Mouse (Mus musculus) stomach, embryonic 14.5 days (tissue): ENCODE measurements at regions not wholly inside any gene's neighbourhood (a gene's known extent, or its start where the extent isn't known, plus 50 kb on each side); places are given as distances from the start of the nearest gene placed in this dataset.

Experiments used
- ATAC-seq: fragments of 200-750 bp; cut with Nextera tagmentation; 2 replicates; pipeline ENCODE4 v1.8.0; 2017; ENCODE audit warnings: low read depth, moderate TSS enrichment; ENCODE audit not compliant: insufficient number of reproducible peaks, insufficient read depth, low FRiP score
- H3K27ac ChIP-seq: fragments of 300-500 bp; sonication (generic); 2 replicates; pipeline ENCODE4 v1.5.1; 2014; ENCODE audit warnings: mild to moderate bottlenecking, low read length, moderate library complexity, mixed read lengths
- H3K27me3 ChIP-seq: fragments of 300-500 bp; sonication (generic); 2 replicates; pipeline ENCODE4 v1.6.1; 2014; ENCODE audit warnings: low read length, control low read depth, mixed read lengths; ENCODE audit not compliant: control insufficient read depth, insufficient read depth
- H3K36me3 ChIP-seq: fragments of 300-500 bp; sonication (generic); 2 replicates; pipeline ENCODE4 v1.6.1; 2014; ENCODE audit warnings: mild to moderate bottlenecking, control low read depth, low read length, moderate library complexity, mixed read lengths; ENCODE audit not compliant: control insufficient read depth, insufficient read depth
- H3K4me1 ChIP-seq: fragments of 300-500 bp; sonication (generic); 2 replicates; pipeline ENCODE4 v1.6.1; 2014; ENCODE audit warnings: low read length, control low read depth, mixed read lengths; ENCODE audit not compliant: control insufficient read depth, insufficient read depth
- H3K4me2 ChIP-seq: fragments of 300-500 bp; sonication (generic); replicated peaks from 2 replicates; pipeline ENCODE4 v1.6.1; 2014; ENCODE audit warnings: low read depth, low read length, control low read depth
- H3K4me3 ChIP-seq: fragments of 300-500 bp; sonication (generic); 2 replicates; pipeline ENCODE4 v1.5.1; 2014; ENCODE audit warnings: low read depth, low read length, control low read depth
- H3K9ac ChIP-seq: fragments of 300-500 bp; sonication (generic); replicated peaks from 2 replicates; pipeline ENCODE4 v1.6.1; 2014; ENCODE audit warnings: low read depth, mild to moderate bottlenecking, control low read depth, low read length, moderate library complexity, mixed read lengths
- H3K9me3 ChIP-seq: fragments of 300-500 bp; sonication (generic); 2 replicates; pipeline ENCODE4 v1.6.1; 2016; ENCODE audit warnings: low read depth, low read length, control low read depth; ENCODE audit not compliant: control insufficient read depth
- WGBS: fragments of 180-500 bp; shearing (Covaris S2); extraction: QIAGEN DNeasy Blood & Tissue Kit; methylation state at CpG from one replicate; pipeline ENCODE4 v1.1.7; 2014; 5-methylcytosine and 5-hydroxymethylcytosine counted together

- no peak overlapping the region for H3K9ac ChIP-seq
- no peaks in the 10 kb centered on the region for H3K36me3 ChIP-seq
- H3K4me2 ChIP-seq = no peak overlapping the region
- H3K9me3 ChIP-seq = no peaks in the 10 kb centered on the region
- no peak overlapping the region for H3K27ac ChIP-seq
- no peaks in the 10 kb centered on the region for H3K4me1 ChIP-seq
- H3K27me3 ChIP-seq = no peaks in the 10 kb centered on the region
- H3K4me3 ChIP-seq = no peak overlapping the region
- no peak for ATAC-seq
Observed at GRCm38 (mm10) chr3:21149618-21150017, 782.6 kb upstream of the Agtr1b start.

- H3K27me3 ChIP-seq = no peaks in the 10 kb centered on the region
- no peaks in the 10 kb centered on the region for H3K9me3 ChIP-seq
- 94% methylated on average over 1 of the region's 1 CpGs for WGBS
- H3K9ac ChIP-seq = no peak overlapping the region
- H3K4me1 ChIP-seq = no peaks in the 10 kb centered on the region
- ATAC-seq = no peak
- H3K4me3 ChIP-seq = no peak overlapping the region
- no peaks in the 10 kb centered on the region for H3K36me3 ChIP-seq
- H3K4me2 ChIP-seq = no peak overlapping the region
- H3K27ac ChIP-seq = no peak overlapping the region
Observed at GRCm38 (mm10) chr3:21128821-21129504, 762.0 kb upstream of the Agtr1b start.

GRCm38 (mm10) chr3:21126191-21126590 is 759.2 kb upstream of the Agtr1b start:
- no peak for ATAC-seq
- Histone ChIP-seq H3K27me3 (no peaks in the 10 kb centered on the region), H3K4me1 (no peaks in the 10 kb centered on the region), H3K27ac (no peak overlapping the region), H3K36me3 (no peaks in the 10 kb centered on the region), H3K9ac (no peak overlapping the region), H3K4me3 (no peak overlapping the region), H3K9me3 (no peaks in the 10 kb centered on the region), H3K4me2 (no peak overlapping the region)

- no peak overlapping the region for H3K9ac ChIP-seq
- ATAC-seq = no peak
- WGBS = 59% methylated on average over 1 of the region's 1 CpGs
Observed at GRCm38 (mm10) chr3:21118164-21118902, 751.4 kb upstream of the Agtr1b start.

GRCm38 (mm10) chr3:21111735-21112518 is 745.0 kb upstream of the Agtr1b start:
- H3K4me1 ChIP-seq = no peaks in the 10 kb centered on the region
- no peak overlapping the region for H3K4me3 ChIP-seq
- no peak overlapping the region for H3K9ac ChIP-seq
- peak; percentile 56; the same call in 1 of the 2 replicates for ATAC-seq
- 57% methylated on average over 1 of the region's 1 CpGs for WGBS
- H3K27me3 ChIP-seq = no peaks in the 10 kb centered on the region
- H3K4me2 ChIP-seq = no peak overlapping the region
- H3K9me3 ChIP-seq = no peaks in the 10 kb centered on the region
- H3K27ac ChIP-seq = no peak overlapping the region
- no peaks in the 10 kb centered on the region for H3K36me3 ChIP-seq

More at GRCm38 (mm10) chr3:21118164-21118902, 751.4 kb upstream of the Agtr1b start:
- H3K4me1 ChIP-seq = no peaks in the 10 kb centered on the region
- no peak overlapping the region for H3K4me3 ChIP-seq
- no peak overlapping the region for H3K27ac ChIP-seq
- H3K36me3 ChIP-seq = no peaks in the 10 kb centered on the region
- no peaks in the 10 kb centered on the region for H3K27me3 ChIP-seq
- H3K9me3 ChIP-seq = no peaks in the 10 kb centered on the region
- no peak overlapping the region for H3K4me2 ChIP-seq

- Histone ChIP-seq H3K4me1 (no peaks in the 10 kb centered on the region), H3K4me2 (no peak overlapping the region), H3K27me3 (no peaks in the 10 kb centered on the region), H3K36me3 (no peaks in the 10 kb centered on the region), H3K9ac (no peak overlapping the region), H3K4me3 (no peak overlapping the region), H3K27ac (no peak overlapping the region), H3K9me3 (no peaks in the 10 kb centered on the region)
- ATAC-seq = no peak
Observed at GRCm38 (mm10) chr3:21090206-21090605, 723.2 kb upstream of the Agtr1b start.

- no peak overlapping the region for H3K9ac ChIP-seq
- no peak for ATAC-seq
- no peaks in the 10 kb centered on the region for H3K27me3 ChIP-seq
- H3K4me1 ChIP-seq = no peaks in the 10 kb centered on the region
- H3K4me2 ChIP-seq = no peak overlapping the region
- H3K9me3 ChIP-seq = no peaks in the 10 kb centered on the region
- 67% methylated on average over 1 of the region's 1 CpGs for WGBS
- H3K36me3 ChIP-seq = no peaks in the 10 kb centered on the region
- no peak overlapping the region for H3K4me3 ChIP-seq
- no peak overlapping the region for H3K27ac ChIP-seq
Observed at GRCm38 (mm10) chr3:21086426-21086825, 719.4 kb upstream of the Agtr1b start.

GRCm38 (mm10) chr3:21077548-21077947 is 710.6 kb upstream of the Agtr1b start:
- Histone ChIP-seq H3K4me2 (no peak overlapping the region), H3K4me3 (no peak overlapping the region), H3K9me3 (no peaks in the 10 kb centered on the region), H3K9ac (no peak overlapping the region), H3K27me3 (no peaks in the 10 kb centered on the region), H3K27ac (no peak overlapping the region), H3K36me3 (no peaks in the 10 kb centered on the region), H3K4me1 (no peaks in the 10 kb centered on the region)
- ATAC-seq = no peak
- WGBS = 79% methylated on average over 2 of the region's 2 CpGs
